Mouse (Mus musculus): ENCODE measurements around the gene Slc16a13.

DNA sequence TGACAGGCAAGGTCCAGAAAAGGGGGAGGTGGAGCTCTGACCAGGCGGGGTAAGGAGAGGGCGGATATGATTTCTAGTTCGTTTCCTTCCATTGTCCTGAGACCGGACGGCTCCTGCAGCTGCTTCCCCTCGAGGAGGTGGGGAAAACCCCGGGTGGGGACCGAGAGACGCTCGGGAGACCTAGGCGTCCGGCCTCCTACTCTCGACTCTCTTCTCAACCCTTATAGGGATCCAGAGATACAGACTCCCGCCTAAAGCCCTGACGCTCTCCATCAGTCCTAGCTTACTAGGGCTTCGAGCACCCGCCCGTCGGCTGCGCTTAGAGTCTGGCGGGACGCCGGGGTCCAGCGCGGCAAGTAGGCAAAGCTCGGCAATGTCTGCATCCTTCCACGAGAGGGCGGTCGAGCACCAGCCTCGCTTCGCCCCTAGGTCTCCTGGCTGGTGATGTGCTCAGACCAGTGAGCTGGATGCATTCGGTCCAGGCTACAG, 9.4 kb upstream of the Slc16a13 start:
- TF ChIP-seq POLR2A (IDR thresholded peaks at IDR 0.05; ENCODE audit: control insufficient read depth, extremely low read depth, insufficient read depth, low read length, poor library complexity) (no peak), CTCF (IDR thresholded peaks at IDR 0.05; ENCODE audit: borderline replicate concordance, control insufficient read depth, extremely low read depth, insufficient read depth, low read length, poor library complexity) (peak; percentile 93)

Measured in thymus, adult 2 months (tissue).